Mouse (Mus musculus) mature B cell (primary cell): ENCODE data around the gene Mrpl10.

Experiments used
- in situ Hi-C: fragments of 300-500 bp; cut with MboI; formaldehyde crosslinking; loops from 2 replicates; pipeline ENCODE4 v1.14.3; 2019

Mrpl10 gene

GRCm38 (mm10) chr11:97029686-97030417 lies 11.5 kb upstream of the Mrpl10 start, which contains the start of gene Scrn2:
Gene Scrn2 (plus strand): TSS chr11:97029938.
- in situ Hi-C loops: loop anchor here (5.0 kb wide), 1 partner anchor 48 kb away; the partner anchor contains the start of gene Sp2

- in situ Hi-C loops: no loop called here
These were observed 10.9 kb upstream of the Mrpl10 start for GRCm38 (mm10) chr11:97030426-97030825.

DNA sequence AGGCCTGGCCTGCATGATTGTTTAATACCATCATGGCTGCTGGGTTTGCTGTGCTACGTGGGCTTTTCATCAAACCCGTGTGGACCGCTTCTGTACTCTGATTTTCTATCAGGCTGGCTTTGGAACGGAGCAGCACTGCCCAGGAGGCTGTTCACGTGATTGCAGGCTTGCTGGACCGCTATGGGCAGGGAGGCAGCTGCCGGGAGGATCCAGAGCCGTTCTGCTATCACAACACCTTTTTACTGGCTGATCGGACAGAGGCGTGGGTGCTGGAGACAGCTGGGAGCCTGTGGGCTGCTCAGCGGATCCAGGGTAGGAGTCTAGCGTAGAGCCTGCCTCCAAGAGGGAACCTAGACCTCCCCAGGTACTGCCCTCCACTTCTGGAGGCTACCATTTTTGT lies 9.4 kb upstream of the Mrpl10 start:
- in situ Hi-C loops: no loop called here

GRCm38 (mm10) chr11:97032499-97032898 lies 8.9 kb upstream of the Mrpl10 start:
- in situ Hi-C loops: no loop called here

GRCm38 (mm10) chr11:97033781-97034180 lies 7.6 kb upstream of the Mrpl10 start:
- in situ Hi-C loops: no loop called here

DNA sequence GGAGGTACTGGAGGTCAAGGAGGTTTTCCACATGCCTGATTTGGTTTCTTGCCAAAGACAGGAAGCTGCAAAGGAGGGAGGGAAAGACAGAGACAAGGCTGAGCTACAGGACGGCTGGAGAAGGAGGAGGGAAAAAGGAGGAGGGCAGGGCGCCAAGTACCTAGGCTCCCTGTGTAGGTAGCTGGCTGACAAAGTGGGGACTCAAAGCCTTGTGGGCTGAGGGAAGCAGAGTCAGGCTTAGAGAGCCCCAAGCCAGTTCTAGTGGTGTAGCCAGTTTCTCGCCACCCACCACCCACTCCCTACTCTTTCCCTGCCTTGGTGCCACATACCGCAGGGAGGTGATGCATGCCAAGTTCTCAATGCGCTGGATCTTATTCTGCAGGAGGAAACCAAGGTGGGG lies 5.2 kb upstream of the Mrpl10 start:
- in situ Hi-C loops: no loop called here

GRCm38 (mm10) chr11:97038881-97039280 lies 2.5 kb upstream of the Mrpl10 start:
- in situ Hi-C loops: no loop called here

GRCm38 (mm10) chr11:97040301-97041021 lies 899 bp upstream of the Mrpl10 start:
- in situ Hi-C loops: no loop called here

DNA sequence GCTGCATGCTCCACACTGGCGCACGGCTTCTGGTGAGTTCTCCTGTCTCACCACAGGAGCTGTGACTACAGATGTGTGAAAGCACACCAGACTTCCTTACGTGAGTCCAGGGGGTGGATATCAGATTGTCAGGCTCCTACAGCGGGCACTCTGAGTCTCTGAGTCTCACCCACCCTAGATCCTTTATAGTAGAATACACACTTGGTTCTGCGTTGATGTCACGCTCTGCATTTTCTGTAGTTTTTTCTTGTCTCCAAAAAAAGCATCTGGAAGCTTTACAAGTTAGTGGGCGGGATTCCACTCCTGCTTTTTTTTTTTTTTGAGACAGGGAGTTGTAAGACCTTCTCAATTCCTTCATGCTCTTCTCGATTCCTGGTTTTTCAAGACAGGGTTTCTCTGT lies 3.5 kb downstream of the Mrpl10 start:
- in situ Hi-C loops: no loop called here

GRCm38 (mm10) chr11:97045861-97046260 lies 4.5 kb downstream of the Mrpl10 start:
- in situ Hi-C loops: no loop called here

DNA sequence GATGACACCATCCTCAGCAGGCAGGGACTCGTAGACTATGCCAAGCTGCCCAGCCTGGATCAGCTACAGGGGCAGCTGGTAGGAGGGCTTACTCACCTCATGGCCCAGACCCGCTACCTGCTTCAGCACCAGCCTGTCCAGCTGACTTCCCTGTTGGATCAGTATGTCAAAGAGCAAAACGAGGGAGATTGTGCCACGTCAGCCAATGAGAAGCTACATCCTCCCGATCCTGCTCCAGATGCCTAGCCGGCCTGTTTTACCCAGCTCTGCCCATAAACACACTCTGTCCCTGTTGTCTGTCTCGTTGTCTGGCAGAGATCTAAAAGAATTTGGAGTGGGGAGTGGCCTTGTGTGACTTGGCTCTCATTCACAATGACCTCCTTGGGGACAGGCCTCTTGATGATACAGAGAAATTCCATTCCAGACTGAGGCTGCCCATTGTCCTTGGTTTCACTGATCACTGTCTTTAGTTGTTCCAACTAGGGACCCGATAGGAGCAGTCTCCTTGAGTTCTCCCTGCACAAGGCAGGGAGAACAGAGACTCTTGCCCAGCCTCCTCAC lies 6.8 kb downstream of the Mrpl10 start:
- in situ Hi-C loops: no loop called here

DNA sequence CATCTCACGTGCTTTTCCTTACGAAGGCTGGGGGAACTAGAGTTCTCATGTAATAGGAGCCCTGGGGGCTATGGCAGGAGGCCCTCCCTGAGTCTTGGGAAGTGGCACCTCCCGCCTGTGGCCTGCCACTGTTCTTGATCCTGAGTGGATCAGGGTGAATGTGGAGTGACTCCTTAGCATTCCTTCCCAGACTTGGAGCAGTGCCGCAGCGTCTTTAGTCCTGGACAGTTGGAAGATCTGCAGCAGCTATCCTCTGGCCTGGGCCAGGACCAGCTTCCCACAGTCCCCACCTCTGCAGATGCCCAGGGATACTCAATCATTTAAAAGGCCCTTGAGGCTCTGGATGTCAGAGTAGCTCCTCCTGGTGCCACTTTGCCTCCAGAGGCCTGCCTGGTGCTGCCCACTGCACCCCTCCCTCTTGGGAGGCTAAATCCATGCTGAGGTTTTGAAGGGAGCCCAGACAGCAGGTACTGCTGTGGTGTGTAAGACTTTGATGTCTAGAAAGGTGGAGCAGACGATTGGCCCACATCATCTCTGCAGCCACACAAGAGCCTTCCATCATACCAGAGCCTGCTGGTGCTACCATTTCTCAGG lies 8.2 kb downstream of the Mrpl10 start:
- in situ Hi-C loops: no loop called here

DNA sequence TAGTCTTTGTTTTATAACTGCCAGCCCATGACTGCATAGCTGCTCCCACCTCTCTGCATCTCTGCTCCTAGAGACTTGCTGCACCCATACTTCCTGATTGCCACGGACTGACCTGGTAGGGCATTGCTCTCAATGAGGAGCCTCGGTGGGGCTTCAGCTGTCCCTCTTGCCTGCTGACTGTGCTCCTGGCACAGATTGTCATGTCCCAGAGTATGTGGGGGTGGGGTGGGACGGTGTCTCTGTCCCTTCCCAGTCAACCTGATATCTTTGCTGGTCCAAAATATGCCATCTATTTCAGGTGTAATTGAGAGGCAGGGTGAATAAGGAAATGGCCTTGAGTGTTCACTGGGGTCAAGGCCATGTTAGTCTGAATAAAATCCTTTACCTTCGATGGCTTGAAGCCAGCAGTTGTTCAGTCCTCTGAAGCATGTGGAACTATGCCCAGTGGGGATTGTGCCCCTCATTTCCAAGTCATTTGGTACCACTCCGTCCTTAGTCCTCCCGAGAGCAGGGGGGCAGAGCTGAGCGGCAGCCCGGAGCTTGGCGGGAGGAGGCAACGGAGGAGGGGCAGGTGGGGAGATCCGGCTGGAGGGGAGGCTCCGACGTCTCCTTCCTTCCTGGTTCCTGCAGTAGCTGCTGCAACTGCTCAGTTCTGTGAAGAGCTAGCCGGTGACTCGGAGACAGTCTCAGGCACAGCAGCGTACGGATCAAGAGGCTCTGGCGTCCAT lies 9.0 kb downstream of the Mrpl10 start, which contains the start of gene Osbpl7:
Gene Osbpl7, plus strand, starts transcription at position 413 of the 728 bp plus-strand sequence.
- in situ Hi-C loops: no loop called here

DNA sequence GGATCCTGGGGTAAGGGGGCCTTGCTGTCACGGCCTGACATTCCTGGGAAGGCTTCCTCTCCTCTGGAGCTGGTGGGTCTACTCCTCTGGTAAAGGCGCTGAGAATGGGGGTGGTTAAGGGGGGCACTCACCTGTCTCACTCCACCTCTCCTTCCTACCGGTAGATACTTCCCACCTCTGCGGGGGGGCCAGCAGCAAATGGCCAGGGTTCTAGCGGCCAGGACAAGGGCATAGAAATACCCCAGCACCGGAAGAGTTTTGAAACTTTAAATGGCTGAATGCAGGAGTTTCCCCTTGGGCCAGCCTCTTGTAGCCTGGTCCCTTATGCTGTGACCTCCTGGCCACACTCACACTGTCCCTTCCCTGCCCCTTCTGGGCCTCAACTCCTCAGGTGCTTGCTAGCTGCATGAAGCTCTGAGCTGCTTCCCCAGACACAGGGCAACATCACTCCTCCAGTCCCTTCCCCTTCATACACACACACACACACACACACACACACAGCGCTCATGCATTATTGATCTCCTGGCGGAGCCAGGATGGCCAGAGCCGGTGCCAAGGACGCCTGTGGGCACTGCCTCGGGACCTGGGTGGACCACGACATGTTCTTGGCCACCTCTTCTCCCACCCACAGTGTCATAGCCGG lies 9.7 kb downstream of the Mrpl10 start:
- in situ Hi-C loops: no loop called here

GRCm38 (mm10) chr11:97052219-97052646 lies 10.9 kb downstream of the Mrpl10 start:
- in situ Hi-C loops: no loop called here

GRCm38 (mm10) chr11:97063274-97063920 lies 22.0 kb downstream of the Mrpl10 start:
- in situ Hi-C loops: no loop called here

DNA sequence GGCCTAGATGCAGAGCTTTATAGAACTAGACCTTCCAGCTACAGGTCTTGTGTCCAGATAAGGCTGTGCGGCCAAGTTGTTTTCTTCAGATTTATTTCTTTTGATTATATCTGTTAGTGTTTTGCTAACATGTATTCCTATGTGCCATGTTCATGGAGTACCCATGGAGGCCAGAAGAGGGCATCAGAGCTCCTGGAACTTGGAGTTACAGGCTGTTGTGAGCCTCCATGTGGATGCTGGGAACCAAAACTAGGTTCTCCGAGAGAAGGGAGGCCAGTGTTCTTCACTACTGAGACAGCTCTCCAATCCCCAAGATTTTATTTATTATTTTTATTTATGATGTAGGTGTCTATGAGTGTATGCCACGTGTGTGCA lies 22.5 kb downstream of the Mrpl10 start:
- in situ Hi-C loops: no loop called here

DNA sequence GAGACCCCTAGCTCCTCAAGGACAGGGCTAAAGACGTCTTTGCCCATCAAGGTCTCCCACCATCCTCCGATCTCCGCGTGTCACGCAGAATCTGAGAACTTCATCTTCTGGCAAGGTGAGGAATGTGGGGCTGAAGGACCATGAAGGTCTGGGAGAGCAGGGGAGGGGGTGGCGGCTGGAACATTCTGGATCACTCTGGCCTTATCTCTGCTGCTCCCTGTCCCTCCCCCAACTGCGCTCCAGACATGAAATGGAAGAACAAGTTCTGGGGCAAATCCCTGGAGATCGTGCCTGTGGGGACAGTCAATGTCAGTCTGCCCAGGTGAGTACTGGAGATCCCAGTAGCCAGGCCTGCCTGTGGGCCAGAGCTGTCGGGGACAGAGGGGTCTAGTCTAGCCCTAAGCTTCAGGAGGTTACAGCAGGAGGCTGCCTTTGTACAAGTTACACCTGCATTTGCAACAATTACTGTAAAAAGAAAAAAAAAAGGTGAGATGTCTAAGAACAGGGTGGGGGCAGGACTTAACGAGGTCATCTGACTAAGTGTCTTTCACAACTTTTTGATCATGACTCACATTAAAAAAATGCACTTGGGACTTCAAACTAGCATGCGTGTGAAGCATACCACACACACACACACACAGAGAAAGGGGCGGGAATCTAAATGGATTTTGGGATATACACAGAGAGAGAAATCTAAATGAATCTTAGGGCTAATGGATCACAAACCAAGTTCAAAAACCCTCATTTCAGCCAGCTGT lies 24.4 kb downstream of the Mrpl10 start:
- in situ Hi-C loops: no loop called here

GRCm38 (mm10) chr11:97066656-97067360 lies 25.4 kb downstream of the Mrpl10 start:
- in situ Hi-C loops: no loop called here
